Mouse (Mus musculus) C2C12 (cell line): Measurements from ENCODE around the gene Ankrd2.

Experiments
- CTCF ChIP-seq: IDR thresholded peaks from one replicate; pipeline ENCODE4 v1.5.1; 2011; ENCODE audit not compliant: control insufficient read depth, insufficient read depth, insufficient read length
- MAX ChIP-seq: IDR thresholded peaks from one replicate; pipeline ENCODE4 v1.6.1; 2011; ENCODE audit warnings: mild to moderate bottlenecking, control low read depth
- MYOD1 ChIP-seq: IDR thresholded peaks from one replicate; pipeline ENCODE4 v1.6.1; 2011; ENCODE audit warnings: low read depth; ENCODE audit not compliant: control insufficient read depth, insufficient read length
- MYOG ChIP-seq: IDR thresholded peaks from one replicate; pipeline ENCODE4 v1.6.1; 2011; ENCODE audit not compliant: control insufficient read depth, insufficient read length; ENCODE audit errors: extremely low read depth
- USF1 ChIP-seq: IDR thresholded peaks from one replicate; pipeline ENCODE4 v1.6.1; 2011; ENCODE audit warnings: low read depth, mild to moderate bottlenecking, control low read depth, moderate library complexity

DNA sequence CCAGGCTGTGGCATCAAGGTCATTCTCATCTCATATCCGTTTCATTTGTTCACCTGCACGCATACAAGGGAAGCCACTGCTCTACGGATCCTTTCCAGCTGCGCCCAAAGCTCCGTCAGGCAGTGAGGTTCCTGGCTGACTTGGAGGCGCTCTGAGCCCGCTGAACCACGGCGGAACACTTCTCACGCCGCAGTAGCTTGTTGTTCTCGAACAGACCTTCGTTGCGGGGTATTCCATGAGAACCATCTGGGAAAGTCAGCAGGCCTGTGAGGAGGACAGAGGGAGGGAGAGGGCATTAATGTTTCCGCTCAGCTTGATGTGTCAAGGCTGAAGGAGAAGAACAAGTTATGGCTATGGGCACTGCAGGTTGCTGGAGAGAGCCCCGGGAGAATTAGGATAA is 40.2 kb downstream of the Ankrd2 start:
- no peak for TF ChIP-seq MAX
- no peak for TF ChIP-seq MYOG
- no peak for TF ChIP-seq CTCF
- TF ChIP-seq USF1: no peak
- TF ChIP-seq MYOD1: no peak
